Mouse (Mus musculus) E14TG2a.4 (cell line): ENCODE data around the gene Entpd2.

Source experiments
- CTCF ChIP-seq: conservative IDR thresholded peaks from 2 replicates; pipeline ENCODE4 v1.5.1; 2014; ENCODE audit warnings: low read length
- NANOG ChIP-seq: IDR thresholded peaks from 2 replicates; pipeline ENCODE4 v1.6.1; 2014; ENCODE audit warnings: borderline replicate concordance, low read length, mixed read lengths
- POU5F1 ChIP-seq: IDR thresholded peaks from 2 replicates; pipeline ENCODE4 v1.6.1; 2014; ENCODE audit warnings: low read length, borderline replicate concordance

DNA sequence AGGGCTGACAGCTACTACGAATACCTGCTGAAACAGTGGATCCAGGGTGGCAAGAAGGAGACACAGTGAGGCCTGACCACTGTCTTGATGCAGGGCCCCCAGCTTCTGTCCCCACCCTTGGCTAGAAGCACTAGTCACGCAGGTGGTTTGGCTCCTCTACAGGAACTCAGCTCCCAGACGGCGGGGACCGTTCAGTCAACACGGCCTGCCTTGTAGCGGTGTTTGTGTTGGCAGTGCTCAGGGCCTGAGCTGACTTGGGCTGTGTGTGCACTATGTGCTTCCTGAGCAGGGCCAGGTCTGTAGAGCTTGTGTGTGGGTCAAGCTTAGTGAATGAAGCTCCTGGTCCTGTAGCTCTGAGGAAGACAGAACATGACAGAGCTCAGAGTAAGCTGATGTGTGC, 47.5 kb upstream of the Entpd2 start:
- TF ChIP-seq CTCF = no peak
- TF ChIP-seq NANOG = no peak
- TF ChIP-seq POU5F1 = no peak
